Mouse (Mus musculus) intestine, embryonic 16.5 days (tissue): Measurements from ENCODE around the gene Olfr1143. TPM values are rescaled to one million over a fixed set of nuclear protein-coding genes. Genes with fewer than 3 reads are reported as not detected.

Source experiments
- ATAC-seq: fragments of 200-750 bp; cut with Nextera tagmentation; 2 replicates; pipeline ENCODE4 v1.8.0; 2017; ENCODE audit warnings: moderate TSS enrichment, moderate library complexity
- H3K27ac ChIP-seq: fragments of 300-500 bp; sonication (generic); 2 replicates; pipeline ENCODE4 v1.5.1; 2014; ENCODE audit warnings: mild to moderate bottlenecking, low read length
- H3K27me3 ChIP-seq: fragments of 300-500 bp; sonication (generic); replicated peaks from 2 replicates; pipeline ENCODE4 v1.6.1; 2014; ENCODE audit warnings: low read length, control low read depth, mixed read lengths; ENCODE audit not compliant: control insufficient read depth, insufficient read depth
- H3K36me3 ChIP-seq: fragments of 300-500 bp; sonication (generic); 2 replicates; pipeline ENCODE4 v1.6.1; 2014; ENCODE audit warnings: low read length, control low read depth; ENCODE audit not compliant: control insufficient read depth, insufficient read depth
- H3K4me1 ChIP-seq: fragments of 300-500 bp; sonication (generic); 2 replicates; pipeline ENCODE4 v1.6.1; 2014; ENCODE audit warnings: low read length, control low read depth, mixed read lengths; ENCODE audit not compliant: control insufficient read depth, insufficient read depth
- H3K4me2 ChIP-seq: fragments of 300-500 bp; sonication (generic); 2 replicates; pipeline ENCODE4 v1.6.1; 2014; ENCODE audit warnings: low read depth, low read length, control low read depth
- H3K4me3 ChIP-seq: fragments of 300-500 bp; sonication (generic); 2 replicates; pipeline ENCODE4 v1.5.1; 2014; ENCODE audit warnings: mild to moderate bottlenecking, low read length
- H3K9ac ChIP-seq: fragments of 300-500 bp; sonication (generic); 2 replicates; pipeline ENCODE4 v1.6.1; 2014; ENCODE audit warnings: low read depth, low read length
- H3K9me3 ChIP-seq: fragments of 300-500 bp; sonication (generic); 2 replicates; pipeline ENCODE4 v1.6.1; 2016; ENCODE audit warnings: low read length, control low read depth; ENCODE audit not compliant: control insufficient read depth
- WGBS: fragments of 180-500 bp; shearing (Covaris S2); extraction: QIAGEN DNeasy Blood & Tissue Kit; methylation state at CpG from one replicate; pipeline ENCODE4 v1.1.7; 2014; 5-methylcytosine and 5-hydroxymethylcytosine counted together
- polyA plus RNA-seq: library from polyadenylated mRNA; unstranded; fragments of >200 nt; fragmentation: Nextera tagmentation; extraction: Ambion mirVana; gene quantifications from 2 replicates; pipeline ENCODE4 v1.2.1, GENCODE M21; 2015

Gene Olfr1143
- not detected in 2 replicates for polyA plus RNA-seq

DNA sequence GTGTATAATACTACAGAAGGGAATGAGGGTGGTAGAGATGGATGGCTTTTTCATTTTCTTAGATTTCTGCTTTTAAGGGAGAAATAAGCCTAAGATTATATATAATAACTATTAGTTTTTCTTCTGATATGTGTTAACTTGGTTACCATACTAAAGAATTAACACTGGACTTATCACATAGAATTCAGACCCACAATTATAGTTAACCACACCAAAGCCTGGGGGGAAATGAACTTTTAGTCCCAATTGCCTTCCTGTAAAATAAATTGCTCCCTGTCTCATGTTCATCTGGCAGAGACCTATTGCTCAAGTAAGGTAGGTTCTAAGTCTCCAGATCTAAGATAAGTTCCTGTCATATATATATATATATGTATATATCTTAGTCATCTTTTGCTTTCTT lies at the start of gene Olfr1143:
Gene Olfr1143 (plus strand): TSS at position 301 of the 400 bp plus-strand sequence.
- no peaks in the 10 kb centered on the region for H3K9me3 ChIP-seq
- H3K4me3 ChIP-seq, result no peak within 1 kb of the TSS
- no peaks in the 10 kb centered on the region for H3K4me1 ChIP-seq
- H3K9ac ChIP-seq, result no peak within 1 kb of the TSS
- ATAC-seq, result no peak
- no peak within 1 kb of the TSS for H3K4me2 ChIP-seq
- H3K36me3 ChIP-seq, result no peaks in the 10 kb centered on the region
- no peak within 1 kb of the TSS for H3K27ac ChIP-seq
- no peaks in the 10 kb centered on the region for H3K27me3 ChIP-seq

- no peaks in the 10 kb centered on the region for H3K36me3 ChIP-seq
- no peak within 1 kb of the TSS for H3K4me3 ChIP-seq
- H3K4me2 ChIP-seq, result no peak within 1 kb of the TSS
- no peak within 1 kb of the TSS for H3K27ac ChIP-seq
- no peak for ATAC-seq
- no peaks in the 10 kb centered on the region for H3K27me3 ChIP-seq
- WGBS, result 92% methylated on average over 1 of the region's 1 CpGs
- H3K4me1 ChIP-seq, result no peaks in the 10 kb centered on the region
- no peak within 1 kb of the TSS for H3K9ac ChIP-seq
- no peaks in the 10 kb centered on the region for H3K9me3 ChIP-seq
These were observed 46.5 kb upstream of the Olfr1143 start, which contains the start of gene Olfr1141 for GRCm38 (mm10) chr2:87753891-87754290. Gene Olfr1141, minus strand, starts transcription at chr2:87753991.

DNA sequence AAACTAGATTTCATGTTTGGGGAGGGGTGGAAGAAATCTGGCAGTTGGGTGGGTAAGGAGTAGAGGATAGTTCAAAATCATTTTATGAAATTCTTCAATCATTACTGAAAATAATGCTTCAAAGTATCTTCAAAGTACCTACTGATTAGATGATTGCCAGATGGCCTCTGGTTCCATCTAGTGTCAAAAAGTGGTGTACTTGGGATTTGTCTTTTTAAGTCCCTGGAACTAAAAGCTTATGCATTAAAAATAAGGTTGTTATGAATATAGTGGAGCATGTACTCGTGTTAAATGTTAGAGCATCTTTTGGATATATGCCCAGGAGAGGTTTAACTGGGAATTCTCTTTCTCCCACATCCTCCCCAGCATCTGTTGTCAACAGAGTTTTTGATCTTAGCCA lies 24.2 kb upstream of the Olfr1143 start:
- 31% methylated on average over 1 of the region's 1 CpGs for WGBS
- no peaks in the 10 kb centered on the region for H3K36me3 ChIP-seq

DNA sequence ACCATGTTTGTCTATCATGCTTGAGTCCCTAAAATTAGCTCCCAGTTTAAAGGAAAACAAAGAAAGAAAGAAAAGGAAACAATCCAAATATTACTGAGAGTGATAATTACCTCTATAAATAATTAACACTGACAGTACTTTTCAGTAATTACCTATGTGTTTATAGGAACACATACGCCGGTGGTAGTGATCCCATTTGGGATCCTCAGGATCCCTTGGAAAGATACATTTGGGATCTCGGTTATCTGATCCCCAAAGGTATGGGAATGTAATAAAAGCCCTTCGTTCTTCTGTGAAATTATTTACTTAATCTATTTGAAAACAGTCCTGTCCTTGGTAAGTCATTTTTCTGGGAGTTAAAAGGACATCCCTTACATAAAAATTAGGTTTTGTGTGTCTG lies 21.2 kb upstream of the Olfr1143 start, which contains the start of gene Olfr152:
Gene Olfr152 (plus strand): TSS at position 301 of the 400 bp plus-strand sequence.
- Histone ChIP-seq H3K36me3 (no peaks in the 10 kb centered on the region), H3K4me1 (no peaks in the 10 kb centered on the region), H3K27ac (no peak within 1 kb of the TSS), H3K4me3 (no peak within 1 kb of the TSS), H3K27me3 (no peaks in the 10 kb centered on the region), H3K9me3 (no peaks in the 10 kb centered on the region), H3K4me2 (no peak within 1 kb of the TSS), H3K9ac (no peak within 1 kb of the TSS)
- ATAC-seq, result no peak
- WGBS, result 74% methylated on average over 4 of the region's 4 CpGs

More for the DNA sequence above, 24.2 kb upstream of the Olfr1143 start:
- ATAC-seq, result no peak
- Histone ChIP-seq H3K27ac (no peak overlapping the region), H3K4me1 (no peaks in the 10 kb centered on the region), H3K27me3 (no peaks in the 10 kb centered on the region), H3K4me3 (no peak overlapping the region), H3K4me2 (no peak overlapping the region), H3K9me3 (no peaks in the 10 kb centered on the region), H3K9ac (no peak overlapping the region)

GRCm38 (mm10) chr2:87809522-87809921 lies 9.1 kb downstream of the Olfr1143 start, which contains the start of gene Olfr1145:
Gene Olfr1145, plus strand, starts transcription at chr2:87809822.
- Histone ChIP-seq H3K4me1 (no peaks in the 10 kb centered on the region), H3K4me2 (no peak within 1 kb of the TSS), H3K9me3 (no peaks in the 10 kb centered on the region), H3K9ac (no peak within 1 kb of the TSS), H3K36me3 (no peaks in the 10 kb centered on the region), H3K27ac (no peak within 1 kb of the TSS), H3K4me3 (no peak within 1 kb of the TSS), H3K27me3 (no peaks in the 10 kb centered on the region)
- WGBS, result 69% methylated on average over 1 of the region's 1 CpGs
- no peak for ATAC-seq

DNA sequence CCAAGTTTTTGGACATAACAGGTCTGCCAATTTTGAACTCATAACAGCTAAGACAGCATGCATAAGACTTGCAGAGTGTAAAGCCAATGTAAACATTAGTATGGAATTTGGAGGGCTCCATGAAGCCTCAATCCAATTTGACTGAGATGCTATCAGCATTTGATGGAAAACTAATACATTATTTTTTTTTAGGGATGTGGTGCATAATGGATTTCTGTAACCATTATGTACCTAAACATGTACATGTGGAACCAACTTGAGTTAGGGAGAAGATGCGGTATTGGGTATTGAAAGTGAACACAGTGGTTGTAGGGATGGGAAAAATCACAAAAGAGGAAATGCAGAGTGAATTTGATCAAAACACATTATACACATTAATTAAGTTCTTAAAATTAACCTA lies 29.8 kb downstream of the Olfr1143 start, which contains the start of gene Olfr1148:
Gene Olfr1148 (plus strand): TSS at position 301 of the 400 bp plus-strand sequence.
- Histone ChIP-seq H3K9me3 (no peaks in the 10 kb centered on the region), H3K27ac (no peak within 1 kb of the TSS), H3K36me3 (no peaks in the 10 kb centered on the region), H3K27me3 (no peaks in the 10 kb centered on the region), H3K4me3 (no peak within 1 kb of the TSS), H3K4me1 (no peaks in the 10 kb centered on the region), H3K4me2 (no peak within 1 kb of the TSS), H3K9ac (no peak within 1 kb of the TSS)
- WGBS, result 92% methylated on average over 1 of the region's 1 CpGs
- ATAC-seq, result no peak

DNA sequence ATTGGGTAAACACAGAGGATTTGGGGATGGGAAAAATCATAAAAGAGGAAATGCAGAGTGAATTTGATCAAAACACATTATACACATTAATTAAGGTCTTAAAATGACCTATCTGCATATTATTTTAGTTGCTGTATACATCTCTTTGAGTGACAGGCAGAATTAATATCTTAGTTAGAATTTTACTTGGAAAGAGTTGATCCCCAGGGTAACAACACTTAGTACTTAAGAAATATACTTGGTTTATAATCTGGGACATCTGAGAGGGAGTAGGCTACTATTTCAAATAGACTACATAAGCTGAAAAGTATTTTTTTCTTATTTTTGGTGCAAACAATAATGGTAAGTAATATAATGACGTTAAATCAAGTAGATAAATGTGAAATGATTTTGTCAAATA lies 43.3 kb downstream of the Olfr1143 start, which contains the start of gene Olfr1150-ps1:
Gene Olfr1150-ps1 (plus strand): TSS at position 301 of the 400 bp plus-strand sequence.
- Histone ChIP-seq H3K9ac (no peak within 1 kb of the TSS), H3K36me3 (no peaks in the 10 kb centered on the region), H3K9me3 (no peaks in the 10 kb centered on the region), H3K4me1 (no peaks in the 10 kb centered on the region), H3K27ac (no peak within 1 kb of the TSS), H3K4me2 (no peak within 1 kb of the TSS), H3K27me3 (no peaks in the 10 kb centered on the region), H3K4me3 (no peak within 1 kb of the TSS)
- 67% methylated on average over 1 of the region's 1 CpGs for WGBS
- ATAC-seq, result no peak

Other genes with a start within 250 kb of the Olfr1143 start
- gene Olfr1129, start 226.7 kb upstream of the Olfr1143 start, polyA plus RNA-seq, result not detected in 2 replicates
- not detected in 2 replicates for gene Olfr1130, start 194.4 kb upstream of the Olfr1143 start, polyA plus RNA-seq
- not detected in 2 replicates for gene Olfr1131, start 173.5 kb upstream of the Olfr1143 start, polyA plus RNA-seq
- gene Olfr1132, start 163.1 kb upstream of the Olfr1143 start, polyA plus RNA-seq, result not detected in 2 replicates
- not detected in 2 replicates for gene Olfr1133, start 153.2 kb upstream of the Olfr1143 start, polyA plus RNA-seq
- not detected in 2 replicates for gene Olfr1134, start 142.1 kb upstream of the Olfr1143 start, polyA plus RNA-seq
- not detected in 2 replicates for gene Olfr1135, start 126.9 kb upstream of the Olfr1143 start, polyA plus RNA-seq
- gene Olfr1136, start 106.6 kb upstream of the Olfr1143 start, polyA plus RNA-seq, result not detected in 2 replicates
- gene Olfr1137, start 87.4 kb upstream of the Olfr1143 start, polyA plus RNA-seq, result not detected in 2 replicates
- gene Olfr1138, start 60.6 kb upstream of the Olfr1143 start, polyA plus RNA-seq, result not detected in 2 replicates
- not detected in 2 replicates for gene Olfr1140, start 56.8 kb upstream of the Olfr1143 start, polyA plus RNA-seq
- gene Olfr1141, start 46.6 kb upstream of the Olfr1143 start, polyA plus RNA-seq, result not detected in 2 replicates
- gene Olfr152, start 21.1 kb upstream of the Olfr1143 start, polyA plus RNA-seq, result not detected in 2 replicates
- gene Olfr1145, start 9.2 kb downstream of the Olfr1143 start, polyA plus RNA-seq, result not detected in 2 replicates
- gene Olfr1148, start 29.9 kb downstream of the Olfr1143 start, polyA plus RNA-seq, result not detected in 2 replicates
- not detected in 2 replicates for gene Olfr1150-ps1, start 43.4 kb downstream of the Olfr1143 start, polyA plus RNA-seq
- not detected in 2 replicates for gene Olfr1151, start 55.3 kb downstream of the Olfr1143 start, polyA plus RNA-seq
- gene Olfr1152, start 65.9 kb downstream of the Olfr1143 start, polyA plus RNA-seq, result not detected in 2 replicates
- not detected in 2 replicates for gene Olfr1153, start 94.4 kb downstream of the Olfr1143 start, polyA plus RNA-seq
- gene Olfr1154, start 104.6 kb downstream of the Olfr1143 start, polyA plus RNA-seq, result not detected in 2 replicates
- gene Olfr1155, start 144.5 kb downstream of the Olfr1143 start, polyA plus RNA-seq, result not detected in 2 replicates
- gene Olfr1156, start 152.5 kb downstream of the Olfr1143 start, polyA plus RNA-seq, result not detected in 2 replicates
- not detected in 2 replicates for gene Olfr1157, start 167.7 kb downstream of the Olfr1143 start, polyA plus RNA-seq
- not detected in 2 replicates for gene Olfr74, start 174.1 kb downstream of the Olfr1143 start, polyA plus RNA-seq
- not detected in 2 replicates for gene Olfr1158, start 189.5 kb downstream of the Olfr1143 start, polyA plus RNA-seq
- not detected in 2 replicates for gene Olfr1160, start 207.7 kb downstream of the Olfr1143 start, polyA plus RNA-seq
- gene Olfr1161, start 222.2 kb downstream of the Olfr1143 start, polyA plus RNA-seq, result not detected in 2 replicates
- 0.07 TPM in 1 of 2 replicates, not detected in the other for gene Olfr73, start 237.1 kb downstream of the Olfr1143 start, polyA plus RNA-seq